Mouse (Mus musculus): ENCODE data around the gene Pak2.

GRCm38 (mm10) chr16:31996371-31996770, 82.8 kb downstream of the Pak2 start:
- TF ChIP-seq CTCF (IDR thresholded peaks at IDR 0.05; ENCODE audit: extremely low read depth, insufficient read length, insufficient replicate concordance, low read depth, low read length) (no peak), POLR2A (IDR thresholded peaks at IDR 0.05; ENCODE audit: low read depth, low read length) (no peak)
